Comparison of ENCODE assay signal across 13 mouse cellular contexts in genomic region chr4:129970861-129971260, GRCm38 (mm10).
"Had no signal": no experiment of that assay in that cellular context is flagged by ENCODE, and none has a peak within 500 bp of the region (broad histone marks: within the 10 kb centered on the region; RNA-seq: fewer than 3 reads in every experiment).

No protein-coding gene starts in this region.

- DNase-seq: cerebellum, adult 8-10 months; cerebellum, adult 9-10 months; cerebellum, adult 9-11 months; embryo, embryonic 11 days; forebrain, postnatal 0 days; gastrocnemius, adult 2 months; gastrocnemius, postnatal 10 days; gastrocnemius, postnatal 14 days; gastrocnemius, postnatal 25 days; gastrocnemius, postnatal 36 days; heart, adult 11 months; heart, adult 18-20 months; heart, adult 2 months had no signal
